Mouse (Mus musculus): ENCODE results near the gene Ttpal.

- no peak for TF ChIP-seq CTCF (IDR thresholded peaks at IDR 0.05; ENCODE audit: borderline replicate concordance, insufficient read depth, low read length)
- TF ChIP-seq POLR2A (IDR thresholded peaks at IDR 0.05; ENCODE audit: low read depth, low read length) = no peak
These were observed 59.3 kb downstream of the Ttpal start for GRCm38 (mm10) chr2:163661371-163661850.

All from embryonic fibroblast, embryonic 13.5 days (primary cell).